Mouse (Mus musculus) frontal cortex, adult 2 months (tissue): ENCODE results near the gene Banp. TPM values are rescaled to one million over a fixed set of nuclear protein-coding genes. Genes with fewer than 3 reads are reported as not detected.
A peak's percentile ranks its signal among the peaks of the same experiment; 100 is the strongest.

Experiments used
- DNase-seq, 2 experiments: peaks; one replicate each; pipeline ENCODE4 v3.0.0; 2022; ENCODE audit warnings: low spot score in 1 of 2; ENCODE audit errors: extremely low spot score in 1 of 2
- polyA plus RNA-seq: library from polyadenylated mRNA; depleted of rRNA; stranded (reverse); fragments of >200 nt; gene quantifications from 2 replicates; pipeline ENCODE4 v1.2.3, GENCODE M21; 2012

The Banp gene
- polyA plus RNA-seq, 1 experiment: 69.6 TPM

GRCm38 (mm10) chr8:121977819-121978590 is 28.5 kb downstream of the Banp start:
- peak in 1 of 2 experiments; percentile 64 for DNase-seq

GRCm38 (mm10) chr8:121978670-121979069 is 29.1 kb downstream of the Banp start:
- DNase-seq: no peak

GRCm38 (mm10) chr8:121980792-121981519 is 31.4 kb downstream of the Banp start:
- no peak for DNase-seq

DNA sequence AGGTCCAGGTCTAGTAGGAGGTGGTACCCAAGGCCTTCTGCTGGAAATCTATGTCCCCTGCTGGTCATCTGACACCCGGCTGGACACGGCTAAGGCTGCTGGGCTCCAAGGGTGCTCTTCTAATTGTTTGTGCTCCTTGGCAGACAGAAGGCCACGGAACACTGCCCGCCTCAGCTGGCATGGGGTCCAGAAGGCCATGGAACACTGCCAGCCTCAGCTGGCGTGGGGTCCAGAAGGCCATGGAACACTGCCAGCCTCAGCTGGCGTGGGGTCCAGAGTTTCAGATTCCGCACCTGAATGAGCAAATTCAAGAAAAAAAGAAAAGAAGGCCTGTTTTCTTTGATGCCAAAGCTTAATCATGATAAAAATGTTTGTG is 32.0 kb downstream of the Banp start:
- DNase-seq: no peak

DNA sequence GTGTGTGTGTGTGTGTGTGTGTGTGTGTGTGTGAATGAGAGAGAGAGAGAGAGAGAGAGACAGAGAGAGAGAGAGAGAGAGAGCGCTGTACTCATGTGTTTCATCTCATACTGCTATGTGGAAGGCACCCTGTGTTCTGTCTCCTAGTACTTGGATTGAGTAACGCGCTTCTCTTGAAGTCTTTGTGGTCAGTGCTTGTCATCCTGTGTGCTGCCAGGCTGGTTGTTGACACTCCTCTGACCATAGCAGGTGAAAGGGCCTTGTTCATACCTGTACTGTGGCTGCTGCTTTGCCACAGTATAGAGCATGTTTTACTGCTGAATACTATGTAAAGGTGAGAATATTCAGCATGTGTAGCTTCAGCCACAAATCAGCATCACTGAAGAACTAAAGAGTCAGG is 36.1 kb downstream of the Banp start:
- DNase-seq: no peak

DNA sequence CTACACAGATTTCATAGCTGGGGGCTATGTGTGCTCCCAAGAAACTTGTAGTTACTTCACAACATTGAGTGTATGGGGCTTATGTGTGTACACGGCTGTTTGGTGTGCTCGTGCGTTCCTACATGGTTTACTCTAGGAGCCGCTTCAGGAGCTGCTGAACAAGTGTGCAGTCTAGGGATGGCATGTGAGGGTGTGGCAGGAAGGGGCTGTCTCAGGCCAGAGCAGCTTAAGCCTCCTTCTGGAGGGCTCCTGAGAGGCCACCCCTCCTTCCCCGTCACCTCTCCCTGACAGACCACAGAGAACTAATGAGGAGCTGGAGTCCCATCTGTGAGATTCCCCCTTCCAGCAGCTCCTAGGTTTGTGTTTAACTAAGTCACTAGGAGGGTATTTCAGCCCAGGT is 38.3 kb downstream of the Banp start:
- DNase-seq: no peak

GRCm38 (mm10) chr8:121990506-121991255 is 41.1 kb downstream of the Banp start:
- no peak for DNase-seq

GRCm38 (mm10) chr8:121991611-121992010 is 42.1 kb downstream of the Banp start:
- DNase-seq: no peak

DNA sequence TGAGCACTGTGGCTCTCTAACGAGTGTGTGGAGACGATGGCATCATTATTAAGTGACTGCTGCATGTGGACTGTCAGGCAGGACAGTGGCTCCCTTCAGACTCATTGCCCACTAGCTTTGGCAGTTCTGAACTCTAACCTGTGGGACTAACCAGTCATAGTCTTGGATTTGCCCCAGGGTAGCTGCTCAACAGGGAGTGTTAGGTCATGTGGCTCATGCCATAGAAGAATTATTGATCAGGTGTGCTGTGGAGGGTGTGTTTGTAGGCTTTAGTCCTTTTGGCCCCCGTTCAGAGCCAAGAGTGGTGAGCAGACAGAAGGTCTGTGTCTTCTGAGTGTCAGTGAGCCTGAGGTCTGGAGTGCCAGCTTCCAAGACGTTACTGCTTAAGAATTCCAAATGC is 43.4 kb downstream of the Banp start:
- no peak for DNase-seq

DNA sequence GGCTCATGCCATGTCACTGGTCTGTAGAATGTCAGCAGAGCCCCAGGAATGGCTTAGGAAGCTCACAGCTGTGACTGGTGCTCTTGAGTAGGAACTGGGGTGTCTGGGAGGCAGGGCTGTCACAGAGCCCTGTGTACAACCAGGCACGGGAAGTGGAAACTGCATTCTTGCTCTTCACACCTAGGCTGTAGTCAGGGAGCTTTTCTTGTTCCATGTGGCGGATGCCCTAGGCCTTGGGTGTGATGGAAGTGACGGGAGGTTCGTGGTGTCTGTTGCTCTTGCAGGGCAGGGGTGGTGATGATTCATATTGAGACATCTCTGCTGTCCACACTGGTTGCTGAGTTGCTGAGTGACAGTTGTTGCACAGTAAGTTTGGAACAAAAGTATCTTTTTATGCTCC is 45.6 kb downstream of the Banp start:
- DNase-seq: no peak

DNA sequence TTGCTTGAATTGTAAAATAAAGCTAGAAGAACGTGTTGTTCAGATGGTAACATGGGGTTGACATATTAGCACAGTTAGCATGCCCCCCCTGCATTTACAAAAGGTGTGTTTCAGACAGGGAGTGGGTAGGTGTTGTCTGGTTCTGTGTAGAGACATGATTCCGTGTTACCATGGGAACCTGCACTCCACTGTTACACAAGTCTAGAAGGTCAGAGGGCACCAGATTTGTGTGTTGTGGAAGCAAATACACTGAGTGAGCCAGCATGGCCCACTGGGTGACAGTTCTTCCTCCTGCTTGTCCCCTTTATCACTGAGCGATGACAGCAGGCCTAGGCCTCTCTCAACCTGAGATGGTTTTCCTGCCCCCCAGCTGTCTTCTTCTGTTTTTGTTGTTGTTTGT is 46.3 kb downstream of the Banp start:
- no peak for DNase-seq

DNA sequence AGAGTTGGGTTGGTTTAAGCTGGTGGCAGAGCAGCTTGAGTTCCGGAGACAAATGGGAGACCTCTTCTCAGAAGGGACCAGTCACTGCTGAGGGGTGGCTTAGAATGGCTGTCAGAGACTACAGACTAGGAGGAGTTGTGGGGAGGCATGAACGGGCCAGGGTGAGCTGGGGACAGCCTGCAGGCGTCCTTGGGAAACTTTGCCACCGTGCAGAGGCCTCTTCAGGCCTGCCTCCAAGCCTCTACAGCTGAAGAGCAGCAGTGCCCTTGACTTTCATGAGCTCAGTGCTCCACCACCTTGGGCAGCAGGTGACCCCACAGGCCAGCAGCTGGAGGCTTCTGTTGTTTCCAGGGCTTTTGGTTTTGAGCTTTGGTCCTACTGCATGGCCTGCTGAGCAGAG is 49.1 kb downstream of the Banp start:
- no peak for DNase-seq

DNA sequence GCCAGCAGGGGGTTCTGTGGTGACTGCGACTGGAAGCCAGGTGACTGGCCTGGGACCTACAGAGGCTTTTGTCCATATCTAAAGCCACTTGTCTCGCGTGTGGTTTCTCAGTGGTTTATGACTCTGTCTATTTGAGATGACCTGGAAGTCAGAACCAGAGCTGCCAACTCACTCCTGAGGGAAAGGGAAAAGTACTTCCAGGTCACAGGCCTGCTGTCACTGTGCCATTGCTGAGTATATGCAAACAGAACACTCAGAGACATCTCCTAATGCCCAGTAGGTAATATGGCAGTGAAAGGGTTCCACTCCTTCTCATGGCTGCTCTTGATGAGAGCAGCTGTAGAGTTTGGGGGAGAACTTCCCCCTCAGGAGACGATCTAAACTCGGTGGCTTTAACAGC is 49.7 kb downstream of the Banp start:
- no peak for DNase-seq

GRCm38 (mm10) chr8:122001339-122002115 is 52.0 kb downstream of the Banp start:
- DNase-seq: no peak

GRCm38 (mm10) chr8:122003646-122004045 is 54.1 kb downstream of the Banp start:
- DNase-seq: no peak

DNA sequence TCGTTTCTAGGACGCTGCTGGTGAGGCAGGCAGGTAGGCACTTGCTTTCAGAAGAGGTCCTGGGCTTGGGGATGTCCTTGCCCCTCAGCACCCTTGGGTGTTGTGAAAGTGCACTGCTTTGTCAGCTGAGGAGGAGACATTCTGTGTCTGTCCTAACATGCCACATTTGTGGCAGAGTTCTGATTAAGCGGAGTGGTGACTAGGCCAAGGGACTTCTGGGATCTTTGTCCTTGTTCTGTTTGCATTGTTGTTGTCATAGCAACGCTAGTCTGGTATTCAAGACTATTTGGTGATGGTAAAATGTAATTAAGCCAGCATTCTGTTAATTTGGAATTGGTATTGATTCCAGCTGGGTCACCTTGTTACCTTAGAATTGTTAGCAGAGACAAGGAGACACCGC is 54.6 kb downstream of the Banp start:
- DNase-seq: no peak

DNA sequence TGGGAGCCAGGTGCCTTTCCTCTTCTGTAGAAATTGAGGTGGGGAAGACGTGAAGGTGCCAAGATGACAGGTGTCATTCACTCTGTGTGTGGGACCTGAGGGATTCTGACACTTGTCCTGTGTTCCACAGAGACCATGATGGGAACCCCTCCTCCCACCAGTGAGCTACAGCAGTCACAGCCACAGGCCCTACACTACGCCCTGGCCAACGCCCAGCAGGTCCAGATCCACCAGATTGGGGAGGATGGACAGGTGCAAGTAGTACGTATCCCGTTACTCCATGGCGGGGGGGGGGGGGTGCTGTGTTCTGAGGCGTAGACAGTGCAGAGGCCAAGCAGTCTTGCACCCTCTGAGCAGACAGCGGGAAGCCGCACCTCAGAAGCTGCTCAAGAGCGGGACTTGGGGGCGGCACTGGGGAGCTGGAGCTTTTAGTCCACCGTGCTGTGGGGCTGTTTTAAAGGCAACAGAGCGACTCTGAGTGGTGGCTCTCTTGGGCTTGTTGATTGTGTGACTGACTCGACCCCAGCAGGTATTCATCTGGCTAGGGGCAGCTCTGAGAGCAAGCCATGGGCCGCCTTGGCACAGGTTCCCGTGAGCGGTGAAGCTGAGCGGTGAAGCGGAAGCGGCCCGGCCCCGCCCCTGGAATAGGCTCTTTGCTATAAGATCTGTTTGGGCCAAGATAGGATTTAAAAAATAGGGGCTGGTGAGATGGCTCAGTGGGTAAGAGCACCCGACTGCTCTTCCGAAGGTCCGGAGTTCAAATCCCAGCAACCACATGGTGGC is 56.1 kb downstream of the Banp start:
- no peak for DNase-seq

DNA sequence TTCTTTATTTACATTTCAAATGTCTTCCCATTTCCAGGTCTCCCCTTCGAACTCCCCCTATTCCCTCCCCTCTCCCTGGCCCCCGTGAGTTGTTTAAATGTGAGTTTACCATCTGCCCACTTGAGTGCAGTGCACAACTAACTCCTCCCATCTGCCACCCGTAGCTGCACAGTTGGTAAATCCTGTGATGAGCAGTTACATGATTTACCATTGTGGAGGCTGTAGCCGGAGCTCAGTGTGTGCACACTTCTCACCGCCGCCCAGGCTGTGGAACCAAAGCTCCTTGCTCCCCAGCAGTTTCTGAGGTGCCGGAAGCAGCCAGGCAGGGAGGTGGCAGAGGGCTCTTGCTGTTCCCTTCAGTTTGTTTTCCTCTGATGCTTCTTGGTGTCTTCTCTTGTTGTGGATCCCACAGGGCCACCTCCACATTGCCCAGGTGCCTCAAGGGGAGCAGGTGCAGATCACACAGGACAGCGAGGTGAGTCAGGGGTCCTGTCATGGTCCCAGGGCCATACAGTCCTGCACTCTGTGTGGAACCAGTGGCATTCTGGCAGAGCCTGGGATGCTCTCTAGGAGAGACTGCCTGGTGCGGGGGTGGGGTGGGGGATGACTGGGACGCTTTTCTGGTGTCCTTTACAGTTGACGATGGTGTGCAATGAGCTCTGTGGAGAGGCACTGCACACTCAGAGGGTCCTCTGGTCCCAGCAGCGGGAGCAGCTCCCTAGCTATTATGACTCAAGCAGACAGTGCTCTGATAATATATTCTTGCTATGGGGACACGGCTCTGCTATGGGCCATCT is 57.3 kb downstream of the Banp start:
- DNase-seq: peak; percentile 43 to 72

DNA sequence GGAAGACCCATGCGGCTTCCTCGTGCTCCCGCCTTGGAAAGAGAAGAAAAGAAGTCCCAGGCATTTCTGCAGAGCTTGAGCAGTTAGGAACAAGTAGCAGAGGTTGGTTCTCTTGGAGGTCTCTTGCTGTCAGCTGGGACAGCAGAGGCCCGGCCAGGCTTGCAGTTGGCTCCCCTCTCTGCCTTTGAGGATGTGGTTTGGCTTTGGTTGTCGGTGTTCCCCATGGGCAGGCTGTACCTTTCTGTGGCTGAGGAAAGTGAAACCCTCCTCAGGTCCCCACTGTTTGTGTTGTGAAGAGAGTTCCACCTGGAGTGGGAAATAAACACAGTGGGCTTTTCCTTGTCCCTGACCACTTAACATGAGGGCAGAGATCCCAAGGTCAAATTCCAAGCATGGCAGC is 58.8 kb downstream of the Banp start:
- no peak for DNase-seq
